9 mouse cellular contexts compared by ENCODE assay signal in the genomic region with DNA sequence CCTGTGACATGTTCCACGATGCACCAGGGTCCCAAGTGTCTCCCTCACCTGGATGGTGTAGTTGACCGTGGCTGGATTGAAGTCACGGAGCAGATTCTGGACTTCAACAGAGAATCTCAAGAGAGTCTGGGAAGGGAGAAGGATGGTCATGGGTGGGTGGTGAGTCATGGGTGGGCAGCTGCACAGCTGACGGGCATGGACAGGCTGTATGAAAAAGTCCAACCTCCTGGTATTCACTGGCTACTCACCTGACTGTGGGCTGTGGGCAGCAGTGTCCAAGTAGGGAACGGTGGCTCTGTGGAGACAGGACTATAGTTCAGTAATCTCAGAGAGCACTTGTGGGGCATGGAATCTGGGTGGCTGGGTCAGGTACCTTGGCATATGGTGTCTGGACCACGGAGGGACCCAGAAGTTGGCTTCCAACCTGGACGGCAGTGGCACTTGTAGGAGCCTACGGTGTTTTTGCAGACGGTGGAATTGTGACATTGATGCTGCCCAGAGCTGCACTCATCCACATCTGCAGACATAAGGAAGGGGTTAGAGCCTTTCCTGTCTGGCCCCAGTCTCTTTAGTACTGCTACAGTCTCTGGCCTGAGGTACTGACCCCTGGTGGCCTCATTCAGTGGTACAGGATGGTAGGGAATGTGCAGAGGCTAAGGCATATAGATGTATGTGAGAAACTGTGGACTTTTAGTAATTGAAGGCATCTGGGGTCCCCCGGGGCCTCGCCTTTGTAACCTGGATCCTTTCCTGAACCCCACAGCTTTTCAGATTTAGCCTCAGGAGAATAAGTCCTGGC. TPM values are rescaled to one million over a fixed set of nuclear protein-coding genes. Genes with fewer than 3 reads are reported as not detected.
DNase-seq lines count a peak whose midpoint lies in the region; TF ChIP-seq lines count a peak whose summit lies in the region.
"Had no signal": no experiment of that assay in that cellular context is flagged by ENCODE, and none has a peak within 500 bp of the region (broad histone marks: within the 10 kb centered on the region; RNA-seq: fewer than 3 reads in every experiment).

No protein-coding gene starts in this region.

- no peaks in the 10 kb centered on the region for H3K4me1 ChIP-seq in ES-Bruce4 (ENCODE audit: control insufficient read depth, insufficient read depth, low read length)
- no peaks in the 10 kb centered on the region for H3K4me1 ChIP-seq in cortical plate, adult 2 months (ENCODE audit: control insufficient read depth, insufficient read depth, low read length)

- H3K4me3 ChIP-seq in ES-Bruce4 (ENCODE audit: low read depth, low read length): no peak overlapping the region
- no peak overlapping the region for H3K4me3 ChIP-seq in cortical plate, adult 2 months (ENCODE audit: insufficient read depth, low read length)
- H3K4me3 ChIP-seq: limb, embryonic 12.5 days had no signal

- no peak overlapping the region for H3K27ac ChIP-seq in ES-Bruce4 (ENCODE audit: insufficient read depth, low read length)
- H3K27ac ChIP-seq in cortical plate, adult 2 months (ENCODE audit: insufficient read depth, low read length): no peak overlapping the region
- H3K27ac ChIP-seq: limb, embryonic 12.5 days had no signal

- 0 out of 2 replicates have a peak, but pooled peaks cover 3% of the 10 kb centered on the region for H3K9me3 ChIP-seq in ES-Bruce4 (replicated peaks; ENCODE audit: control insufficient read depth, insufficient read depth, low read length, poor library complexity, severe bottlenecking)
- H3K9me3 ChIP-seq: limb, embryonic 12.5 days had no signal

- H3K9ac ChIP-seq in ES-Bruce4 (ENCODE audit: low read depth, poor library complexity, severe bottlenecking): no peak overlapping the region
- H3K9ac ChIP-seq: limb, embryonic 12.5 days had no signal

- no peak for TF ChIP-seq POLR2A in ES-Bruce4 (IDR thresholded peaks at IDR 0.05; ENCODE audit: insufficient read depth, low read length)
- no peak for TF ChIP-seq POLR2A in cortical plate, adult 2 months (IDR thresholded peaks at IDR 0.05; ENCODE audit: extremely low read depth, insufficient read depth, low read length)

- no peaks in the 10 kb centered on the region for H3K27me3 ChIP-seq in ES-Bruce4 (ENCODE audit: control insufficient read depth, insufficient read depth, low read length, poor library complexity, severe bottlenecking)
- H3K27me3 ChIP-seq: limb, embryonic 12.5 days had no signal

- peaks cover 37% of the 10 kb centered on the region for H3K36me3 ChIP-seq in ES-Bruce4 (ENCODE audit: control insufficient read depth, insufficient read depth, low read length, poor library complexity, severe bottlenecking)

- peak; percentile 74 for TF ChIP-seq CTCF in ES-Bruce4 (IDR thresholded peaks at IDR 0.05; ENCODE audit: low read depth, low read length)
- TF ChIP-seq CTCF in cortical plate, adult 2 months (IDR thresholded peaks at IDR 0.05; ENCODE audit: extremely low read depth, insufficient read depth, low read length): peak; percentile 32

- TF ChIP-seq EP300 in ES-Bruce4 (IDR thresholded peaks at IDR 0.05; ENCODE audit: insufficient read depth, low read depth, low read length): no peak

- intact Hi-C loops in left cerebral cortex, postnatal 36 days (cut with DNase I): loop anchor here (5.0 to 10.0 kb wide), 3 partner anchors 43 to 226 kb away; partner anchors contain the start of genes Asf1b and Gm10644

- peak; percentile 40 for DNase-seq in kidney, adult 9 months
- no peak for DNase-seq in kidney, adult 11 months
- peak; percentile 65 for DNase-seq in lung, postnatal 10 days
- no peak for DNase-seq in right cerebral cortex, postnatal 4 days
- no peak for DNase-seq in urinary bladder, postnatal 36 days (ENCODE audit: low spot score in 2 of 2)
- no peak for DNase-seq in left cerebral cortex, postnatal 36 days (ENCODE audit: low spot score in 2 of 2)

RNA-seq across cellular contexts. Expression of gene Adgre5, which starts 11.9 kb away (rescaled TPM):
- polyA plus RNA-seq in ES-Bruce4 (2011; ENCODE audit: insufficient read depth, insufficient read length, low read depth, missing spikeins): 16.8 and 17.5 TPM in 2 replicates
- polyA plus RNA-seq in cortical plate, adult 2 months (2012; rRNA removed): 25.9 and 26.9 TPM in 2 replicates
- total RNA-seq in left cerebral cortex, postnatal 36 days (2021): 10 to 100 TPM in 1 of 2 experiments, 1 to 10 TPM in 1; 6.0 to 10.8 TPM

RNA-seq across cellular contexts. Expression of gene Ddx39, which starts 14.2 kb away (rescaled TPM):
- polyA plus RNA-seq in ES-Bruce4 (2011; ENCODE audit: insufficient read depth, insufficient read length, low read depth, missing spikeins): 117 and 121 TPM in 2 replicates
- 26.5 and 29.0 TPM in 2 replicates for polyA plus RNA-seq in cortical plate, adult 2 months (2012; rRNA removed)
- 10 to 100 TPM; 15.4 to 18.6 TPM for total RNA-seq in left cerebral cortex, postnatal 36 days (2021)

RNA-seq across cellular contexts. Expression of gene Pkn1, which starts 30.2 kb away (rescaled TPM):
- 19.9 and 20.2 TPM in 2 replicates for polyA plus RNA-seq in ES-Bruce4 (2011; ENCODE audit: insufficient read depth, insufficient read length, low read depth, missing spikeins)
- polyA plus RNA-seq in cortical plate, adult 2 months (2012; rRNA removed): 60.8 and 70.2 TPM in 2 replicates
- 10 to 100 TPM; 52.9 to 65.1 TPM for total RNA-seq in left cerebral cortex, postnatal 36 days (2021)

Comparison
In these comparisons a context has a peak if more than half of its experiments do, and no peak if none do; other contexts are left out.
1. DNase-seq: peak in kidney, adult 9 months (single experiment) and lung, postnatal 10 days (single experiment); none in kidney, adult 11 months (single experiment), right cerebral cortex, postnatal 4 days (single experiment), urinary bladder, postnatal 36 days (0 of 2) and left cerebral cortex, postnatal 36 days (0 of 2).